8 mouse cellular contexts compared by ENCODE assay signal in the genomic region with DNA sequence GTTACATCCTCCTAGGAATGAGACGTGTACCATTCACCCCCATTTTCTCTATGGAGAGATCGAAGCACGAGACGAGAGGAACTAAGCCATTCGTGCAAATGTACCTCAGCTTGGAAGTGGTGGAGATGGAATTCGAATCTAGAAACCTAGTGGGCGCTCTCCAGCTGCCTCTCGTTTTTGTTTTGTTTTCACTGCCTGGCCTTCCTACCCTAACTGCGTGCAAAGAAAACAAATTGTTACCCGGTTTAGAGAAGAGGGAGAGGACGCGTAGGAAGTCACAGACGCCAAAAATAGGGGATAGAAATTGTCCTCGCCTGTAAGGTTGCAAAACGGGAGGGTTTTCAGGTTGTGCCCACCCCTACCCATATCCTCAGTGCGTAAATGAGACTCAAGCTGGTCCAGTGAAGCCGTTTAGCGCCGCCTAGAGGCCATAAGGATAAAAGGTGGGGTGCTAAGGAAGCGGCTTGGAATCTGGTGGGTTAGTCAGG. TPM values are rescaled to one million over a fixed set of nuclear protein-coding genes. Genes with fewer than 3 reads are reported as not detected.
DNase-seq lines count a peak whose midpoint lies in the region; ATAC-seq and TF ChIP-seq lines count a peak whose summit lies in the region.

No protein-coding gene starts in this region.

- peak overlapping the region; percentile 79 for H3K4me3 ChIP-seq in ES-Bruce4 (ENCODE audit: low read depth, low read length)
- H3K4me3 ChIP-seq in brown adipose tissue, adult 24 weeks (ENCODE audit: insufficient read depth, low read depth, low read length): peak overlapping the region; percentile 89
- H3K4me3 ChIP-seq in heart, embryonic 15.5 days: peak overlapping the region; percentile 66
- H3K4me3 ChIP-seq in liver, embryonic 16.5 days (ENCODE audit: low read depth, low read length): peak overlapping the region; percentile 44
- peak overlapping the region; percentile 44 for H3K4me3 ChIP-seq in neural tube, embryonic 13.5 days

- peak; percentile 69 for DNase-seq in fibroblast of lung, adult 2 months (ENCODE audit: low read depth)
- DNase-seq in kidney, postnatal 14 days: peak; percentile 87
- peak; percentile 54 for DNase-seq in testis, postnatal 14 days (ENCODE audit: low spot score)

- H3K27ac ChIP-seq in ES-Bruce4 (ENCODE audit: insufficient read depth, low read length): no peak overlapping the region
- peak overlapping the region; percentile 92 for H3K27ac ChIP-seq in brown adipose tissue, adult 24 weeks (replicated peaks; ENCODE audit: low read depth, low read length)
- H3K27ac ChIP-seq in heart, embryonic 15.5 days: peak overlapping the region; percentile 56
- H3K27ac ChIP-seq in liver, embryonic 16.5 days (ENCODE audit: low read length): no peak overlapping the region
- H3K27ac ChIP-seq in neural tube, embryonic 13.5 days (replicated peaks): no peak overlapping the region

- TF ChIP-seq CTCF in ES-Bruce4 (IDR thresholded peaks at IDR 0.05; ENCODE audit: low read depth, low read length): peak; percentile 85

- H3K4me1 ChIP-seq in ES-Bruce4 (ENCODE audit: control insufficient read depth, insufficient read depth, low read length): no peaks in the 10 kb centered on the region
- 0 out of 2 replicates have a peak, but pooled peaks cover 3% of the 10 kb centered on the region for H3K4me1 ChIP-seq in brown adipose tissue, adult 24 weeks (ENCODE audit: control insufficient read depth, insufficient read depth, insufficient read length, low read length)
- H3K4me1 ChIP-seq in heart, embryonic 15.5 days (replicated peaks): peaks cover 17% of the 10 kb centered on the region
- peaks cover 16% of the 10 kb centered on the region for H3K4me1 ChIP-seq in liver, embryonic 16.5 days (ENCODE audit: control insufficient read depth, low read depth, low read length)
- H3K4me1 ChIP-seq in neural tube, embryonic 13.5 days (replicated peaks): peaks cover 25% of the 10 kb centered on the region

- H3K27me3 ChIP-seq in ES-Bruce4 (ENCODE audit: control insufficient read depth, insufficient read depth, low read length, poor library complexity, severe bottlenecking): no peaks in the 10 kb centered on the region
- H3K27me3 ChIP-seq in heart, embryonic 15.5 days: peaks cover 24% of the 10 kb centered on the region
- H3K27me3 ChIP-seq in liver, embryonic 16.5 days (ENCODE audit: control insufficient read depth, insufficient read depth, low read depth, low read length): peaks cover 22% of the 10 kb centered on the region
- H3K27me3 ChIP-seq in neural tube, embryonic 13.5 days: peaks cover 53% of the 10 kb centered on the region

- TF ChIP-seq EP300 in ES-Bruce4 (IDR thresholded peaks at IDR 0.05; ENCODE audit: insufficient read depth, low read depth, low read length): no peak

- no peaks in the 10 kb centered on the region for H3K9me3 ChIP-seq in ES-Bruce4 (replicated peaks; ENCODE audit: control insufficient read depth, insufficient read depth, low read length, poor library complexity, severe bottlenecking)
- H3K9me3 ChIP-seq in heart, embryonic 15.5 days (replicated peaks): no peaks in the 10 kb centered on the region
- H3K9me3 ChIP-seq in liver, embryonic 16.5 days (replicated peaks; ENCODE audit: control insufficient read depth, low read length): no peaks in the 10 kb centered on the region
- H3K9me3 ChIP-seq in neural tube, embryonic 13.5 days: no peaks in the 10 kb centered on the region

- under 1% methylated on average over 20 of the region's 20 CpGs for WGBS in heart, embryonic 15.5 days
- WGBS in liver, embryonic 16.5 days (ENCODE audit: insufficient replicate concordance): 0% methylated on average over 20 of the region's 20 CpGs
- WGBS in neural tube, embryonic 13.5 days: under 1% methylated on average over 20 of the region's 20 CpGs

- peak; percentile 43; the same call in 1 of the 2 replicates for ATAC-seq in heart, embryonic 15.5 days (replicated peaks; ENCODE audit: insufficient number of reproducible peaks, insufficient read depth, low FRiP score, low read depth)
- ATAC-seq in liver, embryonic 16.5 days (ENCODE audit: low read depth): 0 out of 2 replicates have a peak, but pooled peaks have one; percentile 17
- ATAC-seq in neural tube, embryonic 13.5 days (ENCODE audit: low read depth): peak; percentile 85

- H3K9ac ChIP-seq in ES-Bruce4 (ENCODE audit: low read depth, poor library complexity, severe bottlenecking): no peak overlapping the region
- peak overlapping the region; percentile 53 for H3K9ac ChIP-seq in heart, embryonic 15.5 days
- no peak overlapping the region for H3K9ac ChIP-seq in liver, embryonic 16.5 days (ENCODE audit: low read depth, low read length)
- H3K9ac ChIP-seq in neural tube, embryonic 13.5 days: peak overlapping the region; percentile 64

- no peaks in the 10 kb centered on the region for H3K36me3 ChIP-seq in ES-Bruce4 (ENCODE audit: control insufficient read depth, insufficient read depth, low read length, poor library complexity, severe bottlenecking)
- H3K36me3 ChIP-seq in heart, embryonic 15.5 days: no peaks in the 10 kb centered on the region
- H3K36me3 ChIP-seq in liver, embryonic 16.5 days (ENCODE audit: control insufficient read depth, insufficient read depth): no peaks in the 10 kb centered on the region
- no peaks in the 10 kb centered on the region for H3K36me3 ChIP-seq in neural tube, embryonic 13.5 days

- peak overlapping the region; percentile 81 for H3K4me2 ChIP-seq in heart, embryonic 15.5 days
- peak overlapping the region; percentile 74 for H3K4me2 ChIP-seq in liver, embryonic 16.5 days (ENCODE audit: low read depth, low read length)
- peak overlapping the region; percentile 64 for H3K4me2 ChIP-seq in neural tube, embryonic 13.5 days

- TF ChIP-seq POLR2A in ES-Bruce4 (IDR thresholded peaks at IDR 0.05; ENCODE audit: insufficient read depth, low read length): no peak

RNA-seq across cellular contexts. Expression of gene Vav1, which starts 2.2 kb away (rescaled TPM):
- polyA plus RNA-seq in ES-Bruce4 (2011; ENCODE audit: insufficient read depth, insufficient read length, low read depth, missing spikeins): not detected in 2 replicates
- 1.3 and 1.5 TPM in 2 replicates for polyA plus RNA-seq in brown adipose tissue, adult 24 weeks (2012; ENCODE audit: insufficient read depth, insufficient read length, missing spikeins)
- polyA plus RNA-seq in heart, embryonic 15.5 days (2015; fragmentation: Nextera tagmentation; extraction: Ambion mirVana): 1.8 and 9.6 TPM in 2 replicates
- polyA plus RNA-seq in liver, embryonic 16.5 days (2015; fragmentation: Nextera tagmentation; extraction: Ambion mirVana): 13.7 and 14.4 TPM in 2 replicates
- polyA plus RNA-seq in neural tube, embryonic 13.5 days (2015; fragmentation: Nextera tagmentation; extraction: Ambion mirVana): 1.5 and 1.8 TPM in 2 replicates

RNA-seq across cellular contexts. Expression of gene Trip10, which starts 27.4 kb away (rescaled TPM):
- 59.0 and 61.1 TPM in 2 replicates for polyA plus RNA-seq in ES-Bruce4 (2011; ENCODE audit: insufficient read depth, insufficient read length, low read depth, missing spikeins)
- polyA plus RNA-seq in brown adipose tissue, adult 24 weeks (2012; ENCODE audit: insufficient read depth, insufficient read length, missing spikeins): 20.4 and 30.0 TPM in 2 replicates
- 39.1 and 43.7 TPM in 2 replicates for polyA plus RNA-seq in heart, embryonic 15.5 days (2015; fragmentation: Nextera tagmentation; extraction: Ambion mirVana)
- 10.4 TPM in 2 replicates for polyA plus RNA-seq in liver, embryonic 16.5 days (2015; fragmentation: Nextera tagmentation; extraction: Ambion mirVana)
- 14.7 and 15.4 TPM in 2 replicates for polyA plus RNA-seq in neural tube, embryonic 13.5 days (2015; fragmentation: Nextera tagmentation; extraction: Ambion mirVana)

RNA-seq across cellular contexts. Expression of gene Gpr108, which starts 28.4 kb away (rescaled TPM):
- polyA plus RNA-seq in ES-Bruce4 (2011; ENCODE audit: insufficient read depth, insufficient read length, low read depth, missing spikeins): 13.1 and 14.2 TPM in 2 replicates
- polyA plus RNA-seq in brown adipose tissue, adult 24 weeks (2012; ENCODE audit: insufficient read depth, insufficient read length, missing spikeins): 36.4 and 36.6 TPM in 2 replicates
- polyA plus RNA-seq in heart, embryonic 15.5 days (2015; fragmentation: Nextera tagmentation; extraction: Ambion mirVana): 26.5 and 29.0 TPM in 2 replicates
- 11.4 and 12.6 TPM in 2 replicates for polyA plus RNA-seq in liver, embryonic 16.5 days (2015; fragmentation: Nextera tagmentation; extraction: Ambion mirVana)
- 23.8 and 24.8 TPM in 2 replicates for polyA plus RNA-seq in neural tube, embryonic 13.5 days (2015; fragmentation: Nextera tagmentation; extraction: Ambion mirVana)

RNA-seq across cellular contexts. Expression of gene C3, which starts 48.7 kb away (rescaled TPM):
- 0.94 TPM in 1 of 2 replicates, not detected in the other for polyA plus RNA-seq in ES-Bruce4 (2011; ENCODE audit: insufficient read depth, insufficient read length, low read depth, missing spikeins)
- polyA plus RNA-seq in brown adipose tissue, adult 24 weeks (2012; ENCODE audit: insufficient read depth, insufficient read length, missing spikeins): 266 and 361 TPM in 2 replicates
- polyA plus RNA-seq in heart, embryonic 15.5 days (2015; fragmentation: Nextera tagmentation; extraction: Ambion mirVana): 1.8 and 5.6 TPM in 2 replicates
- polyA plus RNA-seq in liver, embryonic 16.5 days (2015; fragmentation: Nextera tagmentation; extraction: Ambion mirVana): 494 and 609 TPM in 2 replicates
- 1.6 and 1.9 TPM in 2 replicates for polyA plus RNA-seq in neural tube, embryonic 13.5 days (2015; fragmentation: Nextera tagmentation; extraction: Ambion mirVana)

Comparison
In these comparisons a context has a peak if more than half of its experiments do, and no peak if none do; other contexts are left out.
1. H3K27ac ChIP-seq: peak in brown adipose tissue, adult 24 weeks (single experiment) and heart, embryonic 15.5 days (single experiment); none in ES-Bruce4 (single experiment), liver, embryonic 16.5 days (single experiment) and neural tube, embryonic 13.5 days (single experiment).
2. H3K9ac ChIP-seq: peak in heart, embryonic 15.5 days (single experiment) and neural tube, embryonic 13.5 days (single experiment); none in ES-Bruce4 (single experiment) and liver, embryonic 16.5 days (single experiment).
3. ATAC-seq: peak in every context shown above with its lines; median percentile 85 in neural tube, embryonic 13.5 days; 43 in heart, embryonic 15.5 days; 17 in liver, embryonic 16.5 days.
4. Peak in every context shown above with its lines, with median percentiles within 50 percentile points of each other: H3K4me3 ChIP-seq, DNase-seq and H3K4me2 ChIP-seq.